Mouse (Mus musculus) mature B cell (primary cell): ENCODE measurements around the gene Lmo1.

Source experiments
- in situ Hi-C: fragments of 300-500 bp; cut with MboI; formaldehyde crosslinking; loops from 2 replicates; pipeline ENCODE4 v1.14.3; 2019

Lmo1 gene

DNA sequence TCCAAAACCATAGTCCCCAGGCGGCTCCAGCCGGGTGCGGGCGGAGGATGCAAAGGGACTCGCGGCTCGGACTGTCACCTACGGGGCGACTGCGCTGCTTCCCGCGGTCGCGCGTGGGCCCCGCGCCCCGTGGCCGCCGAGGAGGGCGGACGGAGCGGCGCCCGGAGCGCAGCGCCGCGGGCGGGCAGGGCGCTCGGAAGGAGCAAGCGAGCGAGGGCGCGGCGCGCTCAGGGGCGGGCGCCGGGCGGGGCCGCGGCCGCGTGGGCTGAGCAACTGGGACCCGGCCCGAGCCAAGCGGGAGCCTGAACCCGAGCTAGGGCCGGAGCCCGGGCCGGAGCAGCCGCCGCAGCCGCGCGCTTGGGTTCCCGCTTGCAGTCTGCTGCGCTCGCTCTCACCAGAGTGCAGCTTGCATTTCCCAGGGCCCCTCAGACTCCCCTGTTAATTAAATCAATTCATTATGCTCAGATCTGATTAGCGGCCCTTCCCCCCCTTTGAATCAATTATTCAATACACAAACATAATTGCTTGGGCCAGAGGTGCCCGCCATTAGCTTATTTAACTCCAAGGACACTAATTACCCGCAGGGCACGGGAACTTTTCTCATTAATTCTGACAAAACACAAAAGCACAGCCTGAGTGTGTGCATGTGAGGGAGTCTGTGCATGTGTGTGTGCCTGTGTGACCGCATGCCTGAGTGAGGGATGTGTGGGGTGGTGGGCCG is at the start of gene Lmo1:
TSS of gene Lmo1 (minus strand) at position 259 of the 721 bp plus-strand sequence.
- in situ Hi-C loops: no loop called here

DNA sequence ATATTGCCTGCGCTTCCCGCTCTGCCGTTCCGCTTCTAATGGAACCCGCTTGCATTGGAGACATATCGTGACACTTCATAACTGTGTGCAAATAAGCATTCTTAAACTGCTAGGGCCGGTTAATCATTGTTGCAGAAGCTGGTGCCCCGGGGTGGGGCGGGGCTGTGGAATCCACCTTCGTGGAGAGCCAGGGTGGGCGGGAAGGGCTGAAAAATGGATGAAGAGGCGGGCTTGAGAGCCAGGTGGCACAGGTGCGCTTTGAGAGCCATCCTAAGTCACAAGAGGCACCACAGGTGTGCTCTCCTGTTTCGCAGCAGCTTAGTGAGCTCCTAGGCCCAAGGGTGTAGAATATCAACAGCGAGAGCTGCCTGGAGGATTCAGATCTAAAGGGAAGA is 46.7 kb upstream of the Lmo1 start:
- in situ Hi-C loops: no loop called here

DNA sequence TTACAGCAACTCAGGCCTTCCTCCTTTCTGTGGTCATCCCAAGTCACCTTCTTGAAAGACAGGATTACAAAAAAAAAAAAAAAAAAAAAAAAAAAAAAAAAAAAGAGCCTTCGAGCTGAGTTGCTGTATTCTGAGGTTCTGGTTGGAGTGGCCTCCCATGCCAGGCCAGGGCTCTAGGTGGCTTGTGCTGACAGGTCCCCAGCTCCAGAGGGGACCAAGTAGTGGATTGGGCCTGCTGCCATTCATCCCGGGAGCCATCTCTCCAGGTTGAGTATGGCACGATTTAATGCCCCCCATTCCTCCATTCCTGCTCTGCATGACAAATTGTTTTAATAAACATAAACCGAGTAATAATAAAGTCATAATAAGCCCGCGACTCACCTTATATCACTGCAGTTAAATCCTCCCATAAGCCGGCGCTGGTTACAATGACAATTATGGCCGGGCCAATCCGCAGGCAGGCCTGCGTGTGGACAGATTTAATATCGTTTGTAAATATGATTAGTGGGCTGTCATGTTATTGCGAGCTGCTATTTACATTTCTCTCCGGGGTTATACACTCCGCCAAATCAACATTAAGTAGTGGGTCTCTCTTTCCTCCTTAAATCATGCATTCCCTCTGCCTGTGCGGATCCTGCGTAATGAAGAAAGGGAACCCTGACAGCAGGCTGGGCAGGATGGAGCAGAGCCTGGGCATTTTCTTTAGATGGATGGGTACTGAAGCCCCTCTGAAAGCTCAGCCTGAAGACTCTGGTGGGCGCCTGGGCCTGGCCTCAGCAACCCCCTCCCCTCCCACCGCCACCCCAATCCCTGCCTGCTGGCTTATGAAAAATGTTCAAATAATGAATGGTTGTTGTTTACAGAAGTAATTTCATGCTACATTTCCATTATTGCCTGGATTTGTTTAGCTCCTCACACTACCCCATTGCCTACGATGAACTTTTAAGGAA is 46.0 kb upstream of the Lmo1 start:
- in situ Hi-C loops: no loop called here

DNA sequence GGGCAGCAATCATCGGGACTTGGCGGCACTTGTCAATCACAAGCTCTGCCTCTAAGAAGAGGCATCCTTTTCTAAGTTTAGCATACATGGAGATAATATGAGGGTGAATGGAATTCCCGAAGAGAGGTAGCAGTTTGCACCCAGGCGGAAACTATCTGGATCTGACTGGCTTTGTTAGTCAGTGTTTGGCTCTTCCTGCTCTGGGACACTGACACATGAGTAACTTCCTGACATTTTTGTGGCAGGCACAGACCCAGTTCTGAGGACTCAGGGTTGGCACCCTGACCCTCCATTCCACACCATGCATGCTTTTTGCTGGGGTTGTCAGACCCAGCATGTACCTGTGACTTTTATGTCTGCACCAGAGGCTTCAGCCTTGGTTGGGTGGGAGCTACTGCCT is 45.0 kb upstream of the Lmo1 start:
- in situ Hi-C loops: no loop called here

DNA sequence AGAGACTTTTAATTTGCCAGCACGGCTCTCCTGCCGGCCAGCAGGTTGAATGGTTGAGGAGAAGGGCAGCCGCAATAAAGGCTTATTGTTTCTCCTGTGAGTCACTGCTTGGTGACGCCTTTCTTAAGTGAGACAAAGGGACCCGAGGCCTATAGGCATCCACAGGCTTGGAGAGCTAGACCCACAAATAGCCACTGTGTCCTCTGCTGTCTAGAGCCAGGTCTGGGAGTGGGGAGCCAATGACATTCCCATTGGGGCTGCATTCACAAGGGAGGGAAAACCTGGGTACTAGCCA is 43.9 kb upstream of the Lmo1 start:
- in situ Hi-C loops: no loop called here

DNA sequence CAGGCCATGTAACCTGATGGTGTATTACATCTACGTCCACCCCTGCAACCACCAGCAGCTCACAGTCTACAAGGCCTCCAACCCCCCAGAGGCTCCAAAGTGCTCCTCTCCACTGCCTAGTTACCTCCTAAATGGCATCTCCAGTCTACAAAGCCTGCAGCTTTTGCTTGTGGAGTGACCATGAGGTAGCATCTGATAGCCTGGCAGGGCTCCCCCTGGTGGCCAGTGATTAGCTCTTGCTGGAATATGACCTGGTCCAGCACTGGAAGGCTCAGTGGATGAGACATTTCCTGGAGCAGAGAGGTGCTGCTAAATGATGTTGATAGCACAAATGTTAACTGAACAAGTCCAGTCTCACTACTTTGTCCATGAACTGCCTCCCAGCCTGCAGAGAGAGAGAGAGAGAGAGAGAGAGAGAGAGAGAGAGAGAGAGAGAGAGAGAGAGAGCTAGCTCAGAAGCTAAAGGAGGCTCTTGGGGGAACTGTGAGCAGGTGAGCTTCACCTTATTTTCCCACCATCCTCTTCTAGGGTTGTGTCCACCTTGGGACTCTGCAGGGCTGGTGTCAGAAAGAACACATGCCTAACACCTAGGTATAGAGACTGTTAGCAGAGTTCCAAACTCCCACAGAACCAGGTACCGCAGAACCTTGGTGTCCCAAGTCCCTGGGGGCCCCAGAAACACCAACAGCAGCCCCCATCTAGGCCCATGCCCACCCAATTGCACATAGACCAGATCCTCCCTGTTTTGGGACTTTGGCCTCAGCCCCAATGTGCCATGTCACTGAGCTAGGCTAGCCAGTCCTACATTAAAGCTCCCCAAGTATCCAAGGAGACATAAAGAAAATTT is 43.3 kb upstream of the Lmo1 start:
- in situ Hi-C loops: no loop called here

DNA sequence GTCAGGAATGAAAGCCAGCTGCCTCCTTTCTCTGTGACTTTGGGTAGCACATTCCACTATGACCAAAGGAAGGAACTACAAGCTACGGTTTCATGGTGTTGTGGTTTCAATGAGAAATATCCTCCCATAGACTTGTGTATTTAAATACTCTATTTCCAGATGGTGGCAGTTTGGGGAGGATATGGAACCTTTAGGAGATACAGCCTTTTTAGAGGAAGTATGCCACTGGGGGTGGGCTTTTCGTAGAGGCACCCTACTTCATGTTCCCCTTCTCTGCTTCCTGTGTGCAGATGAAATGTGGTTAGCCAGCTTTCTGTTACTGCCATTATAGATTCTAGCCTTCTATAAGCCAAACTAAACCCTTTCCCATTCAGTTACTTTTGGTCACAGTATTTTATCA is 34.8 kb upstream of the Lmo1 start:
- in situ Hi-C loops: no loop called here

DNA sequence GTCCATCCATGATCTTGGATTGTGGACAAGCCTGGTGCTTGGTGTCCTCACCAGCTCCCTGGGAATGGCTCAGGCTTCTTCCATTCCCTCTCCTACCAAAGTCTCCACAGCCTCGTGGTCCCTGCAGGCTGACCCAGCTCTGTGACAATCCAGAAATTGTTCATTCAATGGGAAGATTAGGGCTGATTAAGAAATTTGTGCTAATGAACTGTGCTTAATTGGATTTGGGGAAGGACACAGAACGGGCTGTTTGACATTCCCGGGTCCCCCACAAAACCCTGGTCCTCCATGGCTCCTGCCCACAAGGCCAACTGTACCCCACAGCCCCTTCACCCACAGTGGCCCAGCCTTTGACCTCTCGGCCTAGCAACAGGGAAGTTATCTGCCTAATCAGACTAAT is 32.8 kb upstream of the Lmo1 start:
- in situ Hi-C loops: no loop called here

DNA sequence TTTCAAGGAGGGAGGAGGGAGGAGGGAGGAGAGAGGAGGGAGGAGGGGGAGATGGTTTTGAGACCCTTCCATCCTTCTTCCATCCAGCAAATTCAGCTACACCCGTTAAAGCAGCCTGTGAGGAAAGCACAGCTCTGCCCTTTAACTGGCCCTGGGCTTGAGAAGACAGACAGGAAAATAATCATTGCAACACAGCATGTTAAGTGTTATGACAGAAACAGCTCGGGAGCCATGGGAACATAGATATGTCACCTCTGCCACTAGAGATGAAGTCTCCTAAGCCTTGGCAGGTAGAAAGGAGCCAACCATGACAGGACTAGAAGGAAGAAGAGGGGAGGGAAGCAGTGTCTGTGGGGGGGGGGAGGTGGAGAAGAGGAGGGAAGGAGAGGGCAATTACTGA is 31.4 kb upstream of the Lmo1 start:
- in situ Hi-C loops: no loop called here

DNA sequence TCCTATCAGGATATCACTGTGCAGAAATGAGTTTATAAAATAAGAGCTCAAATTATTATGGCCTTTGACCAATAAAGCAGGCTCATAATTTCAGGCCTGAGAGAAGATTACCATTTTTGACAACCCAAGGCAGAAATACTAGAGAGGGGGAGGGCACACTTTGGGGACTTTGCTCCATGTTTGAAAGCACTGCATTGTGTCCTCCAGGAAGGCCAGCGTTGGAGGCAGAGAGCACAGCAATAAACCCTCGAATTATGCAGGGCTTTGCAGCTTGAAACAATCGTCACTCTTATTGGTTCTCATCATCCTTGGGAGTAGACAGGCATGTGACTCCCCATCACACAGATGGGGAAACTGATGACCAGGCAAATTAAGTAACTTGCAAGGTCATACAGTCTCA is 28.1 kb upstream of the Lmo1 start:
- in situ Hi-C loops: no loop called here

DNA sequence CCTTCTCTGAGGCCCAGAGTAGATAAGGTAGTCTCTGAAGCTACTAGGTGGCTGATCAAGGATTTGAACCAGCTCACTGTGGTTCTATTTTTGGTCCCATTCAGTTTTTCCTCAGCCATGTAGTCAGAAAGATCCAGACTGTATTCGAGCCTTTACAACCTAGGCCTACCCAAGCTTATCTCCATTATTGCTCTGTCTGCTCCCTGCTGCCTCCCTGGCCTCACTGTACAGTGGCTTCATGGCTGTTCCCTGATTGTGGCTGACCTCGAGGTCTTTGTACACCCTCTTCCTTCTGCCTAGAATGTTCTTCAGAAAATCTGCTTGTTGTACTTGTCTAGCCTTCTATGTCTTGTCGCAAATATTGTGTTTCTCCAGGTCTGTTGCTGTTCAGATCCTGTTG is 25.6 kb upstream of the Lmo1 start:
- in situ Hi-C loops: no loop called here

DNA sequence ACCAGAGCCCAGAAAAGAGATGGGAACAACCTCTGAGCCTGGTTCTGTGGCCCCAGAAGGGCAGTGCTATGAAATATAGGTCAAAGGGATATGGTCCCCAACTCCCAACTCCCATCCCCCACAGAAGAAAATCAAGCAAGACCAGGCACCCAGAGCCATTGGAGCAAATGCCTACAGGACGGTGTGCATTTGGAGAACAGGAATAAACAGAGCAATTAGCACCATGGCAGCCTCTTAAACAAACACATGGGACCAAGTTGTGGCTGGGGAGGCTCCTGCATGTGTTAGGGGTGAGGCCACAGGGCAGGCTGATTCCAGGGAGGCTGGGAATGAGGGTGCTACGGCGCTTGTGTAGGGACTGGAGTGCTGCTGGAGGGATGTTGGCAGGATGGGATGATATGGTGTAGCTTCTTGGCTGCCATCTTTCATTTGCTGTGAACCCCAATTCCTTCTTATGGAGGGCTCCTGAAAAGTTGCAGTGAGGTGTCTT is 22.2 kb upstream of the Lmo1 start:
- in situ Hi-C loops: no loop called here

DNA sequence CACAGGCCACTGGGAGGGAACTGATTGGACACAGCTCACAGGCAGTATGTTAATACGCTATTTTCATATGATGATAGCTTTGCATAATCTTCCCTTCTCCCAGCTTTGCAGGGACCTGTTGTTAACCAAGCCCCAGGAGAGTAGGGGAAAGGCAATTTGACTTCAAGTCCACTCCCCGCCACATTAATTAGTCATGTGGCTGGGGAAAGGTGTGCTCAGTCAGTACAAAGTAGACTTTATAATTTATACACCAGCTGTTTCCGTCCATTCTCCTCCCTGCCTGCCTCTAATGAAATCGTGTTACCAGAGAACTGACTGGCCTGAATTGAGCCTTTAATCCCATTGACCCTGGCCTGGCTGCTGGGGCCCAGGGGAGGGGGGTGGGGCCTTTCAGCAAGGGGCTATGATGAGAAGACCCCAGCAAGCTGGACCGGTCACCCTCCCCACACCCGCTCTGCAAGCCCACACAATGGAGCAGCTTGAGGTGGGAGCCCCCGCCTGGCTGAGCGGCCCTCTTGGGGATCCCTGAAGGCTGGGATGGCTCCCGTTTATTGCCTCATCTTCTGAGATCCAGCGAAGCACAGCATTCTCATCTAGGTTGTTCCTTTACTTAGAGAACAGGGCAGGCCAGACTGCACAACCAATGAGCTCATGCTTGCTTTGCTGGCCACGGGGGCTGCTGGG is 21.5 kb upstream of the Lmo1 start:
- in situ Hi-C loops: no loop called here

DNA sequence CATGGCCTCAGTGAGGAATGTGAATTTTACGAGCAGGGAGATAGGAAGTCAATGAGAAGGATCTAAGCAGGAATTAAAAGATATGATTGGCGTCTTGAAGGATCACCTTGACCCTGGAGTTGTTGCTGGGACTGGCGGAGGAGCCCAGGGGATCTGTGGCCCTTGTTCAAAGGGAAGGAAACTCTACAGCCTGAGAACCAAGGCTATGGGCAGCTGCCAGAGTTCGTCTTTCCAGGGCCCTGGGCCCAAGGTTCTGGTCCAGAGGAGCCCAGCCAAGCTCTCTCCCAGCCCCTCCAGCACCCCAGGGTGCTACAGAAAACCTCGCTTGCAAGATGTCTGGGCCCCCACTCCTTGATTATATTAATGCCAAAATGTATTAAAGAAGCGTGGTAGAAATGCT is 21.0 kb upstream of the Lmo1 start:
- in situ Hi-C loops: no loop called here

DNA sequence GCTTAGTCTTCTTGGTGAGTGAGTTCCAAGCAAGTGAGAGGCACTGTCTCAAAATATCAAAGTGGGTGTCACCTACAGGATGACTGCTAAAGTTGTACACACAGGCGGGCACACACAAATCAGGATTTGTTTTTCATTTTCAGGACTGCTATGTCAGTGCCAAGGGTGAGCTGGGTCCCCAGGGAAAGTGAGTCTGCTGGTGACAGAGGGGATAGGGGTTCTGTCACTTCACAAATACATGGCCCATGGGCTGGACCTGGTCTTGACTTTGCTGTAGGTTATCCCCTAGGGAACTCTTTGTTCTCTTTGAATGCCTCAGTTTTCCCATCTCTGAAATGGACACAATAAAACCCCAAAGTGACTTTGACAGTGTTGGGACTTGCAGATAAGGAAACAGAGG is 19.8 kb upstream of the Lmo1 start:
- in situ Hi-C loops: no loop called here

DNA sequence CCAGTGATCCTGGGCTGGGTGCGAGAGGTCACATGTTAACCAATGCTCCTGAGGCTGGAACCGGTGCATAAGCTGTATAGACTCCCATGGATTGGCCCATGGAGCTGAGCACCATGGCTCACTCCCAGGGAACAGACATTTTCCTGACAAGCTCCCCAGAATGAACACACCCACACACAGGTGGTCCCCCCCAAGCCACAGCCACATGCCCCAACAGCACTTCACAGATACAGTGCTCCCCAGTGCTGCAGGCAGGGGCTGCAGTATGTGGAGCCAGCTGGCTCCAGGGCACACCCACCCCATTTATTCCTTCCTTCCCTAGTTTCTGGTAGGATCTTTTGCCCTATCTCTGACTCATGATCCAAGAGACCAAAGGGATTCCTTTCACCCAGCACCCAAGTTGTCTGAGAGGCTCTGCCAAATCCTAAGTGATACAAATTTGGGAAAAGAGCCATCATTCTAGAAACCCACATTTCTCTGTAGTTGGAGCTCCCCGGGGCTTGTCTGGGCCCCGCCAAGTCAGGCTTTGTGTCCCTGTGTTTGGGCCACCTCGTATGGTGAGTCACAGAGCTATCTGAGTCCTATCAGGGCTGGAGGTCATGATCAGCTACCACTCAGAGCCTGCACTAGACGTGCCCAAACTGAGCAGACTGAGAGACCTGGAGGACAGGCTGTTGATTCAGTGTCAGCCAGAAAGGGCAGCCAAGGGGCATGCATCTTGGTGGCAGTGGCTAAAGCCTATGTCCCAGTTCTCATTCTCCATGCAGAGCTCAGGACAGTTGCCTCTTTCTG is 12.4 kb upstream of the Lmo1 start:
- in situ Hi-C loops: no loop called here

DNA sequence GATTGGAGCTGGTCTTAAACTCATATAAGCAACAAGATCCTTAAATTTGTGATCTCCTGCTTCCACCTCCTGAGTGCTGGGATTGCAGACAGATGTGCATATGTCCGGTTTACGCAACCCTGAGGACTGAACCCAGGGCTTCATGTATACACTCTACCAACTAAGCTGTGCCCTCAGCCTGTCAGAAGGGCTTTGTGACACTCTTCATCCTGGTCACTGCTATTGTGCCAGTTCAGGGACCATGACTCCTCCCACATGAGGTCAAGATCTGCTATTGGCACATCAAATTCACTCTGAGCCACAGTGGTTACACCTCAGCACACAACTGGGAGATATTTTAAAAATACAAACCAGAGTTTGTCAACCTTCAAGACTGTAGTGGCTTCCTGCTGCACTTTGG is 11.0 kb upstream of the Lmo1 start:
- in situ Hi-C loops: no loop called here

DNA sequence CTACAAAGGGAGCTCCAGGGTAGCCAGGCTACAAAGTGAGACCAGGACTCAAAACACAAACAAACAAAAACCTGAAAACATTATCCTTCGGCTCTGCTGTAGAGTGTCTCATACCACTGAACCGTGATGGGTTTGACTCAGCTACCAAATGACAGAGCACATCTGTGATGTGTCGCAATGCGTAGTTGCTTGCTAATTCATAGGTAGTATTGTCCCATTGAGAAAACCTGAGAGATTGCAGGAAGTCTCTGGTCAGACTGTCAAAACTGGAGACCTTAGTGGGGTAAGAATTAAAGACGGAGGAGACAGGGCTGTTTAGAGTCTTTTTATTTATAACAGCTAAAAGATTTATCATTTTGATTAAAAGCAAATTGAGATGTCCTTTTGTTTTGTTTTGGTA is 10.6 kb upstream of the Lmo1 start:
- in situ Hi-C loops: no loop called here

DNA sequence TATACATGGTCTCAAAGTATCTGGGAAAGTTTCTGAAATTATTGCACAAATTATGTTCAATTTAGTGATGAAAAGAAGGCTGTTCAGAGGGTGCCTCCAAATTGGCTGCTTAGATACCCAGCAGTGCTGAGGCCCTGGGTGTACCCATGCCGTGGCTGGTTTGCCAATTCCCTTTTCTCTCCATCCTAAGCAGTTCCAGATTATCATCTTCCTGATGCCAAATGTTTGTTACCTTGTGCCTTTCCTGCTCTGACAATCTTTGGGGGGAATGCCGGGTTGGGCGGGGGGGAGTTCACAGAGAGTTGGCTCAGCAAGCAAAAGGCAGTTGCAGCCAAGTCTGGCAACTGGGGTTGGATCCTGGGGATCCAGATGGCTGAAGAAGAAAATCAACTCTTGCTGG is 1.7 kb upstream of the Lmo1 start:
- in situ Hi-C loops: no loop called here

DNA sequence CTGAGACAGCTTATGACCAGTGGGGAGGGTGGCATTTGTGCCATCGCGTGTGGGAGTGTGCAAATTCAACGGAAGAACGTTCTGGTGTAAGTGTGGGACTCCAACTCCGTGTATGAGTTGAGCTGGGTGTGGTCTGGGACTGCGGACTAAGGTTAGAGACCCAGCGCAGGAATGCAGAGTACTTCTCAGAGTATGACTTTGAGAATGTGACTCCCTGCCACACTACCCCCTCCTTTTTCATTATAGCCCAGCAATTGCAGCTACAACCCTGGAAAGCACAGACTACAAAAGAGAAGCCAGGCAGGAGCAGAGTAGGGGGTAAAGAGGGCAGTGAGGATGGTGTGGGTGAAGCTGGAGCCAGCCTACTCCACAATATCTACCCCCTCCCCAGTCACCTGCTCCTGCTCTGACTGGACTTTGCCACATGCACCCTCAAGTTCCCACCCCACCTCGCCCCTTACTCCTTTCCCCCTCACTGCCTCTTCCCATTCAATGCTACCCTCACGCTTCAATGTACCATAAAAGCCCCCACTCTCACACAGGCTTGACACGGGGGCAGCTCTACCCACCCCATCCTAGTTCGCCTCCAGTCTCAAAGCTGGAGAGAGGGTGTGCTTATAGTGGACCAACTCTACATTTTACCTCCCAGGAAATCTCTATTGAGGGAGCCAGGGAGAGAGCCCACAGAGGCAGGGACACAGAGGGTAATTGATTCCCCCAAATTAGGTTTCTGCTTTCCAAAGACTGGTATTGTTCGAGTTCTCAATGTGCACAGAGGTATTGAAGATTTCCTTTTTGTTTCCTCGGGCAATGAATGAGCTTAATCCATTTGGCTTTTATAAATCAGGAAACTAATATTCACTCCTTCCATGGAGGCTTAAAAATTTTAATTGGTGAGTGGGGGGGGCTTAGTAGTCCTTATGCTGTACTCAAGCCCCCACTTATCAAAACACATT is 941 bp upstream of the Lmo1 start:
- in situ Hi-C loops: no loop called here
